Mouse (Mus musculus): ENCODE data around the gene Aurkb.
A peak's percentile ranks its signal among the peaks of the same experiment; 100 is the strongest.

- TF ChIP-seq CTCF (conservative IDR thresholded peaks at IDR 0.05; ENCODE audit: low read length) (peak; percentile 17; the same call in 1 of the 2 replicates), NANOG (IDR thresholded peaks at IDR 0.05; ENCODE audit: borderline replicate concordance, low read length) (no peak)
Observed at GRCm38 (mm10) chr11:69015644-69016441, 29.6 kb upstream of the Aurkb start, which contains the start of gene Ctc1.

All from E14TG2a.4 (cell line).